7 mouse cellular contexts compared by ENCODE assay signal in genomic region chr15:28187472-28188360, GRCm38 (mm10). TPM values are rescaled to one million over a fixed set of nuclear protein-coding genes. Genes with fewer than 3 reads are reported as not detected.
A peak's percentile ranks its signal among the peaks of the same experiment; 100 is the strongest.
DNase-seq lines count a peak whose midpoint lies in the region; ATAC-seq lines count a peak whose summit lies in the region.

No protein-coding gene starts in this region.

- intact Hi-C loops in left cerebral cortex, postnatal 4 days (cut with DNase I) = no loop called here

- ATAC-seq in granulocyte monocyte progenitor cell, adult 5-6 weeks (replicated peaks; ENCODE audit: poor library complexity, severe bottlenecking) = peak; percentile 77

- peak; percentile 84 for DNase-seq in adrenal gland, postnatal 10 days
- DNase-seq in embryo, embryonic 11 days = peak; percentile 77
- peak; percentile 30 for DNase-seq in kidney, adult 11 months
- DNase-seq in left cerebral cortex, postnatal 4 days = peak; percentile 84
- peak; percentile 78 for DNase-seq in naive thymus-derived CD4-positive, alpha-beta T cell, adult 2 months (ENCODE audit: low read depth)
- peak; percentile 26 for DNase-seq in spleen, postnatal 36 days (ENCODE audit: low spot score in 2 of 2)

RNA-seq across cellular contexts. Expression of gene Dnah5, which starts 15.8 kb away (rescaled TPM):
- total RNA-seq in adrenal gland, postnatal 10 days (2021) = under 1 TPM; 0.06 to 0.09 TPM
- total RNA-seq in granulocyte monocyte progenitor cell, adult 5-6 weeks (2014; fragmentation: Nextera tagmentation) = not detected in 2 replicates
- total RNA-seq in granulocyte monocyte progenitor cell, adult 5-6 weeks (2017) = not detected in 2 replicates
- 1 to 10 TPM; 4.0 to 4.2 TPM for total RNA-seq in left cerebral cortex, postnatal 4 days (2021)

Comparison
In these comparisons a context has a peak if more than half of its experiments do, and no peak if none do; other contexts are left out.
1. Peak in every context shown above with its lines: DNase-seq and ATAC-seq.
2. DNase-seq: peak in every context shown above with its lines; median percentile 84 in adrenal gland, postnatal 10 days; 84 in left cerebral cortex, postnatal 4 days; 78 in naive thymus-derived CD4-positive, alpha-beta T cell, adult 2 months; 77 in embryo, embryonic 11 days; 30 in kidney, adult 11 months; 26 in spleen, postnatal 36 days.
3. RNA of gene Dnah5, which starts 15.8 kb away (total RNA-seq): 4.0 to 4.2 TPM in left cerebral cortex, postnatal 4 days; 0.06 to 0.09 TPM in adrenal gland, postnatal 10 days and not detected in granulocyte monocyte progenitor cell, adult 5-6 weeks; every median in the first group is over 4 times any median in the second.